Mouse (Mus musculus): Measurements from ENCODE around the gene Parp1. TPM values are rescaled to one million over a fixed set of nuclear protein-coding genes. Genes with fewer than 3 reads are reported as not detected.
"Not testable (repeated sequence)": the region's sequence is repeated elsewhere in the genome, so short reads cannot be mapped to it uniquely, and the experiment has no call there.

Gene Parp1
- polyA plus RNA-seq, 1 experiment from 2014 or later, result 140 TPM

DNA sequence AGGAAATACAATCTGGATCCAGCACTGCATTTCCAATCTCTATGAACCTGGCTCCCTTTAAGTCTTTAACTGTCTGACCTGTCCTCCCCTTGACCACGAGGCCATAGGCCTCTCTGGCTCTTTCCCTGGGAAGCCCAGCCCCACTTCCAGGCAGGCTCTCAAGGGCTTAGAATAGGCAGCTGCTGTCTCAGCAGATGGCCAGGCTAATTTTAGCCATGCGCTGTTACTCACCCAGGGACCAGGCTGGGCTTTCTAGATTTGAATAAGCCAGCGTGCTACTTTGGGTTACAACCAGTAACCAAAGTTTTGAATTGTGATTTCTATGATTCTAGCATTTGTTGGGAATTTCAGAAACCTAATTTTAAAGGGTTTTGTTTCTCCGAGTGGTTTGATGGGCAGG lies 35.9 kb downstream of the Parp1 start:
- 77% methylated on average over 4 of the region's 4 CpGs for WGBS
- peaks cover 36% of the 10 kb centered on the region for H3K36me3 ChIP-seq
- ATAC-seq, result no peak

DNA sequence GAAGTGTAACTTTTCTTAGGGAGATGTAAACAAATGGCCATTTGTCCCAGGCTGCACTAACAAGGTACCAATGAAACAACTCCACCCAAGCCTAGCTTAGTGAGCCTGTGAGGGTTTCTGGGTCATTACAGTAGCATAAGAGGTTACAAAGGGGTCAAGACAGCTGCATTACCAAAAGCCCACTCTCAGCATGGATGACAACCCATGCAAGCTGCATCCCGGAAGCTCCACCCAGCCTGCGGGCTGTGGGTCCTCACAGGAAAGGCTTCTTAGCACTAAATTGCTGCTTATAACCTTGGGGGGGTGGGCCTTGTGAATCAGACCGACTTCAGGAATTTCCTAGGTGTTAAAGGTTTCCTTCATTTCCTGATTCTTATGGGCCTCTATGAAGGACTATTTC lies 37.4 kb downstream of the Parp1 start:
- WGBS, result 89% methylated on average over 3 of the region's 3 CpGs
- Histone ChIP-seq H3K9ac (replicated peaks) (no peak overlapping the region), H3K4me1 (replicated peaks) (no peaks in the 10 kb centered on the region), H3K9me3 (no peaks in the 10 kb centered on the region), H3K36me3 (peaks cover 22% of the 10 kb centered on the region), H3K27me3 (no peaks in the 10 kb centered on the region), H3K4me3 (replicated peaks) (no peak overlapping the region), H3K4me2 (replicated peaks) (no peak overlapping the region), H3K27ac (no peak overlapping the region)
- ATAC-seq, result no peak

More for the DNA sequence above, 35.9 kb downstream of the Parp1 start:
- Histone ChIP-seq H3K27ac (no peak overlapping the region), H3K9me3 (no peaks in the 10 kb centered on the region), H3K9ac (replicated peaks) (no peak overlapping the region), H3K27me3 (no peaks in the 10 kb centered on the region), H3K4me2 (replicated peaks) (no peak overlapping the region), H3K4me3 (replicated peaks) (no peak overlapping the region), H3K4me1 (replicated peaks) (no peaks in the 10 kb centered on the region)

DNA sequence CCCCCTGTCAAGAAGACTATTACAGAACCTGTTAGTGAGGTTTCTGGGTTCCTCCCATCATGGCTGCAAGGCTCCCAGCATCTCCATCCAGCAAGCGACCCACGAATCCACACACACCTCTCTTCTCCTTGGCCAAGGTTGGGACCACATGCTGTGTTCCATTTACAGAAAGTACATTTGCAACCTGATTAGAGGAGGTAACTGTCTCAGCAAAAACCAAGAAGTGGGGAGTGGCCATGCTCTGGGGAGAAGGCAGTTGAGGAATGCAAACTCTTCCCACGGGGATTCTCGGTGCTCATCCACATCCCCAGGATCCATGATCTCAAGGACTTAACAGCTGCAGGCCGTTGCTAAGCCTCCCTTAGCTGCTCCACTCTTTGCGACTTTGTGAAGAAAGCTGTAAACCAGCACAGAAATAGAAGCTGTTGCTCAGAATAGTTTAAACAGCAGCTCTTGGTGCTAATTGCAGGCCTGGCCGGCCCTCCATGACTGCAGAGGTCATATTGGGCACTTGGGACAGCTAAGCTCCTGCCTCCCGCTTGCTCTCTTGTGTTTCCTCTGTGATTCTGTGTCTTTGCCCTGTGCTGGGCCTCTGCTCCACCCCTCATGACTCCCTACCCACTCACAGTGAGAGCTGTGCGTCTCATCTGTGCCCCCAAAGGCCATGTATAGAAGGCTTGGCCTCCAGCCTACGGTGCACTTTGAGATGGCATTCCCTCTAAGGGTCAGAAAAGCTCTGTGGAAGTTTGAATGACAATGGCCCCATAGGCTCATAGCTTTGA lies 38.3 kb downstream of the Parp1 start:
- H3K27me3 ChIP-seq, result no peaks in the 10 kb centered on the region
- H3K9me3 ChIP-seq, result no peaks in the 10 kb centered on the region
- peaks cover 13% of the 10 kb centered on the region for H3K36me3 ChIP-seq
- no peak overlapping the region for H3K4me2 ChIP-seq (replicated peaks)
- no peak overlapping the region for H3K9ac ChIP-seq (replicated peaks)
- H3K27ac ChIP-seq, result no peak overlapping the region
- no peaks in the 10 kb centered on the region for H3K4me1 ChIP-seq (replicated peaks)
- 83% methylated on average over 10 of the region's 10 CpGs for WGBS
- no peak for ATAC-seq
- H3K4me3 ChIP-seq (replicated peaks), result no peak overlapping the region

- no peak overlapping the region for H3K9ac ChIP-seq (replicated peaks)
These were observed 38.8 kb downstream of the Parp1 start for GRCm38 (mm10) chr1:180607578-180607879.

GRCm38 (mm10) chr1:180611842-180612241 lies 43.1 kb downstream of the Parp1 start:
- not testable (repeated sequence) for H3K4me3 ChIP-seq (replicated peaks); H3K4me2 ChIP-seq (replicated peaks); H3K9me3 ChIP-seq; H3K27me3 ChIP-seq; H3K9ac ChIP-seq (replicated peaks); ATAC-seq; H3K27ac ChIP-seq; H3K4me1 ChIP-seq (replicated peaks); H3K36me3 ChIP-seq
- WGBS, result 97% methylated on average over 11 of the region's 14 CpGs

More at GRCm38 (mm10) chr1:180607578-180607879, 38.8 kb downstream of the Parp1 start:
- no peaks in the 10 kb centered on the region for H3K9me3 ChIP-seq
- WGBS, result 92% methylated on average over 2 of the region's 2 CpGs
- H3K4me2 ChIP-seq (replicated peaks), result no peak overlapping the region
- no peaks in the 10 kb centered on the region for H3K27me3 ChIP-seq
- no peak for ATAC-seq
- no peak overlapping the region for H3K4me3 ChIP-seq (replicated peaks)
- no peak overlapping the region for H3K27ac ChIP-seq
- no peaks in the 10 kb centered on the region for H3K4me1 ChIP-seq (replicated peaks)
- peaks cover 9% of the 10 kb centered on the region for H3K36me3 ChIP-seq

- H3K9me3 ChIP-seq, result no peaks in the 10 kb centered on the region
- H3K4me3 ChIP-seq (replicated peaks), result no peak overlapping the region
- H3K4me2 ChIP-seq (replicated peaks), result no peak overlapping the region
- no peaks in the 10 kb centered on the region for H3K27me3 ChIP-seq
- no peak overlapping the region for H3K27ac ChIP-seq
- H3K9ac ChIP-seq (replicated peaks), result no peak overlapping the region
- WGBS, result 96% methylated on average over 3 of the region's 3 CpGs
- no peak for ATAC-seq
- no peaks in the 10 kb centered on the region for H3K36me3 ChIP-seq
- no peaks in the 10 kb centered on the region for H3K4me1 ChIP-seq (replicated peaks)
These were observed 48.0 kb downstream of the Parp1 start for GRCm38 (mm10) chr1:180616762-180617161.

- no peak overlapping the region for H3K9ac ChIP-seq (replicated peaks)
- no peaks in the 10 kb centered on the region for H3K36me3 ChIP-seq
- H3K9me3 ChIP-seq, result no peaks in the 10 kb centered on the region
- no peak overlapping the region for H3K27ac ChIP-seq
- WGBS, result 88% methylated on average over 4 of the region's 4 CpGs
- no peak overlapping the region for H3K4me2 ChIP-seq (replicated peaks)
- no peaks in the 10 kb centered on the region for H3K27me3 ChIP-seq
- no peak for ATAC-seq
- no peaks in the 10 kb centered on the region for H3K4me1 ChIP-seq (replicated peaks)
- H3K4me3 ChIP-seq (replicated peaks), result no peak overlapping the region
These were observed 53.7 kb downstream of the Parp1 start for GRCm38 (mm10) chr1:180622389-180622788.

DNA sequence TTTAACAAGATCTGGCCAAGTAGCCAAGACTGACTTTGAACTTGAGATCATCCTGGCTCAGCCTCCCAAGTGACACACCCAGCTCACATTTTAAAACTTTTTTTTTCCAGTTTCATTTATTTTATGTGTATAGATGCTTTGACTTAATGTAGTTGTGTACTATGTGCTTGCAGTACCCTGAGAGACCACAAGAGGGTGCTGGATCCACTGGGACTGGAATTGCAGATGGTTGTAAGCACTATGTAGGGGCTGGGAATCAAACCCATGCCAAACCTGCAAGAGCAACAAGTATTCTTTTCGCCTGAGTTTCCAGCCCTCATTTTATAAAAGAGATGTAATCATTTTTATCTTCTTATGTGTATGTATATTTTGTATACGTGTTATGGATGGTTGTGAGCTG lies 55.2 kb downstream of the Parp1 start:
- H3K27ac ChIP-seq, result no peak overlapping the region
- WGBS, result 99% methylated on average over 2 of the region's 2 CpGs

GRCm38 (mm10) chr1:180626141-180626540 lies 57.4 kb downstream of the Parp1 start:
- H3K4me1 ChIP-seq (replicated peaks), result no peaks in the 10 kb centered on the region
- H3K4me2 ChIP-seq (replicated peaks), result no peak overlapping the region
- ATAC-seq, result no peak
- H3K9me3 ChIP-seq, result no peaks in the 10 kb centered on the region
- no peak overlapping the region for H3K4me3 ChIP-seq (replicated peaks)
- H3K36me3 ChIP-seq, result no peaks in the 10 kb centered on the region
- no peak overlapping the region for H3K27ac ChIP-seq
- no peak overlapping the region for H3K9ac ChIP-seq (replicated peaks)
- WGBS, result 82% methylated on average over 2 of the region's 2 CpGs
- no peaks in the 10 kb centered on the region for H3K27me3 ChIP-seq

More for the DNA sequence above, 55.2 kb downstream of the Parp1 start:
- no peak overlapping the region for H3K4me3 ChIP-seq (replicated peaks)
- no peaks in the 10 kb centered on the region for H3K4me1 ChIP-seq (replicated peaks)
- H3K36me3 ChIP-seq, result no peaks in the 10 kb centered on the region
- ATAC-seq, result no peak
- H3K4me2 ChIP-seq (replicated peaks), result no peak overlapping the region
- no peaks in the 10 kb centered on the region for H3K9me3 ChIP-seq
- no peak overlapping the region for H3K9ac ChIP-seq (replicated peaks)
- no peaks in the 10 kb centered on the region for H3K27me3 ChIP-seq

GRCm38 (mm10) chr1:180637796-180638195 lies 69.1 kb downstream of the Parp1 start:
- not testable (repeated sequence) for H3K9ac ChIP-seq (replicated peaks); H3K4me2 ChIP-seq (replicated peaks); H3K27me3 ChIP-seq; H3K27ac ChIP-seq; H3K36me3 ChIP-seq; H3K9me3 ChIP-seq; ATAC-seq; H3K4me3 ChIP-seq (replicated peaks)
- WGBS, result 87% methylated on average over 2 of the region's 2 CpGs
- H3K4me1 ChIP-seq (replicated peaks), result peaks cover 23% of the 10 kb centered on the region

GRCm38 (mm10) chr1:180639416-180640401 lies 71.0 kb downstream of the Parp1 start:
- no peaks in the 10 kb centered on the region for H3K27me3 ChIP-seq
- H3K27ac ChIP-seq, result no peak overlapping the region; the same call in 1 of the 2 replicates
- peak overlapping the region; percentile 99 for H3K4me3 ChIP-seq (replicated peaks)
- ATAC-seq, result no peak
- H3K4me1 ChIP-seq (replicated peaks), result peaks cover 28% of the 10 kb centered on the region
- peak overlapping the region; percentile 98 for H3K9ac ChIP-seq (replicated peaks)
- 41% methylated on average over 10 of the region's 10 CpGs for WGBS
- peak overlapping the region; percentile 90 for H3K4me2 ChIP-seq (replicated peaks)
- H3K9me3 ChIP-seq, result no peaks in the 10 kb centered on the region
- H3K36me3 ChIP-seq, result 0 out of 2 replicates have a peak, but pooled peaks cover 2% of the 10 kb centered on the region

DNA sequence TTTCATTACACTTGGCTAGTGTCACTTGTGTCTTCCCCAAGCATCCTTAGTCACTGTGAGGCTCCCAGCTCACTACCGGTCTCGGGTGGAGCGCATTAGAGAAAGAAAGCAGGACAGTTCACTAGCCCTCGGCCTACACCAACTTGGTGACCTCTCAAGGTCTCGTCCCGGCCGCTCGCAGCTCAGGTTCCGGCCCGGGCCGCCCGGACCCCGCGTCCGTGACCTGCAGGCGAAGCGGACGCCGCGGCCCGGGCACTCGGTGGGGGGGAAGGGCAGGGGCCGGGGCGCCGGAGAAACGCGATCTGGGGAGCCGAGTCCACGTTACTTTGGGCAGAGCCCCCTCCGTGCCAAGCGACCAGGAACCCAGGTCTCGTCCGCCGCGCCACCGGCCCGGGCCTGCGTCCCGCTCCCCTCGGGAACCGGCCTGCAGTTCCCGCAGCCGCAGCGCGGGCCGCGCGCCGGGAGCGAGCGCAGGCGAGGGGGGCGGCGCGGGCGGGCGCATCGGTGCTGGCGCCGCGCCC lies 71.9 kb downstream of the Parp1 start:
- peak; percentile 85 for ATAC-seq
- Histone ChIP-seq H3K36me3 (0 out of 2 replicates have a peak, but pooled peaks cover 2% of the 10 kb centered on the region), H3K4me3 (replicated peaks) (peak overlapping the region; percentile 99), H3K4me1 (replicated peaks) (peaks cover 28% of the 10 kb centered on the region), H3K27ac (peak overlapping the region; percentile 89), H3K27me3 (no peaks in the 10 kb centered on the region), H3K9me3 (no peaks in the 10 kb centered on the region), H3K9ac (replicated peaks) (peak overlapping the region; percentile 98), H3K4me2 (replicated peaks) (peak overlapping the region; percentile 90)
- under 1% methylated on average over 51 of the region's 61 CpGs for WGBS
